8 mouse cellular contexts compared by ENCODE assay signal in the genomic region with DNA sequence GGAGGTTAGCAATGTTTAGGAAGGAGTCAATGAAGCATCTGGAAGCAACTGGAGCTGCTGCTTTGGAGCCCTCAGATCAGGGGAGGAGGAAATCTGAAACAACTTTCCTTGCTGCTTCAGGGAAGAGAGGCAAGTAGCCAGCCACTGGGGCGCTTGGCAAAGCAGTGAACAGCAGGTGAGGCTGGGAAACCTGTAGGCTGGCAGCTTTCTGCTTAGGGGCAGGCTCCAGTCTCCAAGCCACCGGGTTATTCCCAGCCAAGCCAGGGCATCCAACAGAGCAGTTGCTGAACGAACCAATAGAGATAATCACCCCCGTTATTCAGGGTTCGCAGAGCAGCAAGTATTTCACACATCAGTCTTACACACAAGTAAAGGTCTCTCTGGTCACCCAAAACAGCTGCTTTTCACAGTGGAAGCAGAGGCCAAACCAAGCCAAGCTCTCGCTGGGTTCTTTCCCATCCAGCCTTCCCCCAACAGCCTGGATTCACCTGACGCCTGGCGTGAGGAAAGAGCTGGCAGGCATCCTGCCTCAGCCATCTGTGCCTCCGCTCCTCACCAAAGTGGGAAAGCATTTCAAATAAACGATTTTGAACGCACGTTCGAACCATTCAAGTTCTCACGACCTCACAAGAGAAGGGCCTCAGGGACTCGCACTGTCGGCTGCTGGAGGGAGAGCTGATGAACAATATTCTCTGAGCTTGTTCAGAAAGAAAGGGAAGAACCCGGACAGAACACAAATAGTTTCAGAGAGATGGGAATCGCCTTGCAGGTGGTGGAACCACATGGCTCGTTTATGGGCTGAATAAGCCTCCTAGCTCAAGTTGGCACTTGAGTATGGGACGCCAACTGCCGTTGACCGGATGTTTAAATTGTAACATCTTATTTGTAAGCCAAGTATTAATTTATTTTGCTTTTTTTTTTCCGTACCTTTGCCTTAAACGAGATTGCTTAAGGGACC.
DNase-seq lines count a peak whose midpoint lies in the region; ATAC-seq and TF ChIP-seq lines count a peak whose summit lies in the region.

No protein-coding gene starts in this region.

- H3K9ac ChIP-seq in lung, embryonic 14.5 days, result no peak overlapping the region
- H3K9ac ChIP-seq in stomach, postnatal 0 days (ENCODE audit: low read length), result no peak overlapping the region

- H3K4me3 ChIP-seq in lung, embryonic 14.5 days (ENCODE audit: low read depth, low read length), result no peak overlapping the region
- no peak overlapping the region for H3K4me3 ChIP-seq in forebrain, embryonic 10.5 days
- no peak overlapping the region for H3K4me3 ChIP-seq in stomach, postnatal 0 days (ENCODE audit: low read depth, low read length)

- no peaks in the 10 kb centered on the region for H3K4me1 ChIP-seq in lung, embryonic 14.5 days (ENCODE audit: insufficient read depth)
- peaks cover 12% of the 10 kb centered on the region for H3K4me1 ChIP-seq in forebrain, embryonic 10.5 days
- H3K4me1 ChIP-seq in stomach, postnatal 0 days (replicated peaks; ENCODE audit: control insufficient read depth, insufficient read depth), result no peaks in the 10 kb centered on the region

- no peak for TF ChIP-seq EP300 in stomach, postnatal 0 days (optimal IDR thresholded peaks at IDR 0.05)

- no peak for ATAC-seq in lung, embryonic 14.5 days (ENCODE audit: insufficient read depth)
- no peak for ATAC-seq in stomach, postnatal 0 days (ENCODE audit: low FRiP score, low TSS enrichment)
- no peak for ATAC-seq in erythroid progenitor cell, adult 5-6 weeks (replicated peaks; ENCODE audit: low FRiP score, poor library complexity, severe bottlenecking)

- no peaks in the 10 kb centered on the region for H3K27me3 ChIP-seq in lung, embryonic 14.5 days (ENCODE audit: insufficient read depth, low read length)
- no peaks in the 10 kb centered on the region for H3K27me3 ChIP-seq in forebrain, embryonic 10.5 days (ENCODE audit: poor library complexity, severe bottlenecking)
- H3K27me3 ChIP-seq in stomach, postnatal 0 days (ENCODE audit: control insufficient read depth, insufficient read depth, low read length), result no peaks in the 10 kb centered on the region

- no peaks in the 10 kb centered on the region for H3K36me3 ChIP-seq in lung, embryonic 14.5 days (ENCODE audit: insufficient read depth)
- H3K36me3 ChIP-seq in forebrain, embryonic 10.5 days (replicated peaks), result no peaks in the 10 kb centered on the region
- no peaks in the 10 kb centered on the region for H3K36me3 ChIP-seq in stomach, postnatal 0 days (ENCODE audit: control insufficient read depth, insufficient read depth, low read length)

- no peak overlapping the region for H3K27ac ChIP-seq in lung, embryonic 14.5 days (ENCODE audit: low read depth)
- H3K27ac ChIP-seq in forebrain, embryonic 10.5 days, result no peak overlapping the region
- H3K27ac ChIP-seq in stomach, postnatal 0 days (replicated peaks), result no peak overlapping the region

- WGBS in lung, embryonic 14.5 days, result 61% methylated on average over 24 of the region's 24 CpGs
- WGBS in forebrain, embryonic 10.5 days, result 62% methylated on average over 24 of the region's 24 CpGs
- WGBS in stomach, postnatal 0 days, result 66% methylated on average over 24 of the region's 24 CpGs

- H3K4me2 ChIP-seq in lung, embryonic 14.5 days, result no peak overlapping the region
- no peak overlapping the region for H3K4me2 ChIP-seq in stomach, postnatal 0 days (replicated peaks; ENCODE audit: low read depth)

- DNase-seq in lung, embryonic 14.5 days, result peak; percentile 2
- DNase-seq in lung, postnatal 36 days, result no peak
- peak; percentile 17 for DNase-seq in forebrain, embryonic 10.5 days (ENCODE audit: extremely low spot score, low spot score)
- peak; percentile 37 for DNase-seq in layer of hippocampus, adult 9-11 months
- DNase-seq in right cerebral cortex, postnatal 36 days (ENCODE audit: low spot score in 2 of 2), result peak; percentile 10 to 28
- no peak for DNase-seq in stomach, postnatal 0 days (ENCODE audit: low spot score)
- DNase-seq in testis, postnatal 14 days (ENCODE audit: low spot score), result no peak

- no peaks in the 10 kb centered on the region for H3K9me3 ChIP-seq in lung, embryonic 14.5 days (ENCODE audit: low read depth, low read length)
- H3K9me3 ChIP-seq in forebrain, embryonic 10.5 days, result no peaks in the 10 kb centered on the region
- no peaks in the 10 kb centered on the region for H3K9me3 ChIP-seq in stomach, postnatal 0 days (ENCODE audit: control insufficient read depth, low read length)

- TF ChIP-seq CTCF in lung, embryonic 14.5 days (IDR thresholded peaks at IDR 0.05; ENCODE audit: low read depth), result no peak
- no peak for TF ChIP-seq CTCF in stomach, postnatal 0 days (IDR thresholded peaks at IDR 0.05; ENCODE audit: low read depth)

Comparison
In these comparisons a context has a peak if more than half of its experiments do, and no peak if none do; other contexts are left out.
1. DNase-seq: peak in lung, embryonic 14.5 days (single experiment), forebrain, embryonic 10.5 days (single experiment), layer of hippocampus, adult 9-11 months (single experiment) and right cerebral cortex, postnatal 36 days (2 of 2); none in lung, postnatal 36 days (single experiment), stomach, postnatal 0 days (single experiment) and testis, postnatal 14 days (single experiment).